Mouse (Mus musculus) liver, embryonic 14.5 days (tissue): ENCODE data around the gene Wsb1. TPM values are rescaled to one million over a fixed set of nuclear protein-coding genes. Genes with fewer than 3 reads are reported as not detected.

Experiments used
- ATAC-seq: fragments of 200-750 bp; cut with Nextera tagmentation; 2 replicates; pipeline ENCODE4 v1.8.0; 2017; ENCODE audit warnings: moderate number of reproducible peaks, mild to moderate bottlenecking, moderate library complexity; ENCODE audit not compliant: insufficient read depth
- DNase-seq, 3 experiments: peaks; one replicate each; pipeline ENCODE4 v3.0.0-alpha.2; 2012 to 2013; ENCODE audit warnings: low read depth in 3 of 3, low spot score in 3 of 3
- H3K27ac ChIP-seq: fragments of 300-500 bp; sonication (generic); 2 replicates; pipeline ENCODE4 v1.5.1; 2014; ENCODE audit warnings: moderate library complexity, mild to moderate bottlenecking, control low read depth, inconsistent platforms
- H3K27me3 ChIP-seq: fragments of 300-500 bp; sonication (generic); 2 replicates; pipeline ENCODE4 v1.6.1; 2014; ENCODE audit warnings: mild to moderate bottlenecking, low read length, moderate library complexity; ENCODE audit not compliant: control insufficient read depth, insufficient read depth
- H3K36me3 ChIP-seq: fragments of 300-500 bp; sonication (generic); replicated peaks from 2 replicates; pipeline ENCODE4 v1.6.1; 2014; ENCODE audit warnings: low read depth; ENCODE audit not compliant: control insufficient read depth, insufficient read depth
- H3K4me1 ChIP-seq, 2 experiments: fragments of 200-500 bp in 1 of 2; fragments of 300-500 bp in 1 of 2; sonication (generic) in 1 of 2; replicated peaks; 2 replicates each; pipeline ENCODE4 v1.6.1; 2012 to 2014; ENCODE audit warnings: antibody characterized with exemption in 1 of 2, inconsistent platforms in 1 of 2, low read length in 1 of 2; ENCODE audit not compliant: control insufficient read depth in 2 of 2, insufficient read depth in 2 of 2
- H3K4me2 ChIP-seq: fragments of 300-500 bp; sonication (generic); 2 replicates; pipeline ENCODE4 v1.6.1; 2014; ENCODE audit warnings: low read depth, mild to moderate bottlenecking, control low read depth, moderate library complexity
- H3K4me3 ChIP-seq, 2 experiments: fragments of 200-500 bp in 1 of 2; fragments of 300-500 bp in 1 of 2; sonication (generic) in 1 of 2; 2 replicates each; pipeline ENCODE4 v1.5.1; 2012 to 2014; ENCODE audit warnings: low read depth in 2 of 2, low read length in 2 of 2, mild to moderate bottlenecking in 2 of 2, control low read depth in 1 of 2, inconsistent platforms in 1 of 2, moderate library complexity in 1 of 2; ENCODE audit not compliant: insufficient read depth in 1 of 2
- H3K9ac ChIP-seq: fragments of 300-500 bp; sonication (generic); replicated peaks from 2 replicates; pipeline ENCODE4 v1.6.1; 2014; ENCODE audit warnings: mild to moderate bottlenecking, control low read depth, moderate library complexity
- H3K9me3 ChIP-seq: fragments of 300-500 bp; sonication (generic); 2 replicates; pipeline ENCODE4 v1.6.1; 2016; ENCODE audit warnings: low read length, mixed read lengths; ENCODE audit not compliant: control insufficient read depth
- CTCF ChIP-seq: IDR thresholded peaks from 2 replicates; pipeline ENCODE4 v1.5.1; 2016; ENCODE audit warnings: antibody characterized with exemption, low read depth, control low read depth
- EP300 ChIP-seq: IDR thresholded peaks from 2 replicates; pipeline ENCODE4 v1.6.1; 2016; ENCODE audit warnings: antibody characterized with exemption, low read depth
- WGBS: fragments of 180-500 bp; shearing (Covaris S2); extraction: QIAGEN DNeasy Blood & Tissue Kit; methylation state at CpG from one replicate; pipeline ENCODE4 v1.1.7; 2014; ENCODE audit not compliant: insufficient replicate concordance; 5-methylcytosine and 5-hydroxymethylcytosine counted together
- polyA plus RNA-seq, 2 experiments: library from polyadenylated mRNA; depleted of rRNA in 1 of 2; stranded (reverse) in 1 of 2; unstranded in 1 of 2; fragments of >200 nt; fragmentation: Nextera tagmentation in 1 of 2; extraction: Ambion mirVana in 1 of 2; gene quantifications; 2 replicates each; pipeline versions ENCODE4 v1.2.1 to v1.2.3; 2012 to 2014

The Wsb1 gene
- polyA plus RNA-seq, 2 experiments, result 29.4 to 30.2 TPM

DNA sequence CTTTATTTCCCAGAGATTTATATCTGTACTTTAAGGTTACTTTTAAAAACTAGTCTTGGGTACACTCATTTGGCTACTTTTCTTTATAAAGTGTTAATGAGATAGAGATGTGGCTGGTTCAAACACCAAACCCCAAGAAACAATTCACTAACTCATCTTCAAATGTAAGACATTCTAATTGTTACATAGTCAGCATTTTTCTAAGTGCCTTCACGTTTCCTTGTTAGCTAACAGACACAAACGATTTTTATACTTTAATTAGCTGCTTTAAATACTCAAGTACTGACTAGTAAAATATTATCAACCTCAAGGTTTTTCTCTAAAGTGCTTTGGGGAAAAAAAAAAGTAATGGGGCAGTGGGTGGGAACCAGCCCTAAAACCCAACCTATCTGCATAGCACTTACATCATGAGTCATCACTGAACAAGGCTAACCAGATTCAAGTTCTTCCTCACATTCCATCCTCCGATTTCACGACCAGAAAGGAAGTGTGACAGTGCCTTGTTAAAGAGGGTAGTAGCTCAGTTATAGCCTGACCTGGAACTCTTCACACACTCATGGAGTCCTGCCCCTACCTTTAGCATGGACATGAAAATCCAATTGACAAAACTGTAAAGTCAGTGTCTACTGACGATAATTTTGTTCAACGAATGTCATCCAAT lies 1.5 kb downstream of the Wsb1 start:
- WGBS, result 18% methylated on average over 6 of the region's 6 CpGs
- Histone ChIP-seq H3K36me3 (peaks cover 22% of the 10 kb centered on the region), H3K9me3 (no peaks in the 10 kb centered on the region), H3K4me1 (peaks cover 21% of the 10 kb centered on the region in 2 experiments), H3K9ac (peak overlapping the region; percentile 97), H3K4me3 (peak overlapping the region; percentile 81 to 95), H3K4me2 (peak overlapping the region; percentile 97), H3K27me3 (no peaks in the 10 kb centered on the region), H3K27ac (peak overlapping the region; percentile 73; the same call in 1 of the 2 replicates)
- DNase-seq (peak; percentile 13 to 47 (median 17)), ATAC-seq (no peak)
- TF ChIP-seq CTCF (no peak), EP300 (no peak)

DNA sequence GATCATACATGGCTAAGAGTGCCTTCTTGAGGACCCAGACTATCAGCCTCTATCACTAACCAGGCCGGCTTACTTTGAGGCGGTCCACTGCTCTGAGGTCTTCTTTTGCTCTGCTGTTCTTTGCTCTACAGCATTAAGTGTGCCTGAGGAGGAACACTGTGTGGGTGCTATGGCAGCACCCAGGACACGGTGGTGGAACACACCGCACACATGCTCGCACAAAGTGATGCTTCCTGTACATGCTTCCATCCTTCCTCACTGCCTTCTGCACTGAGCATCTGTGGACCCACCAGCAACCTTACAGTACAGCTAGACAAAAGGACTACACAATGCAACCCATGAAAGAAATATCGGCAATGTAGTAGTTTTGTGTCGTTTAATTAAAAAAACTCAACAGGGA lies 15.4 kb downstream of the Wsb1 start:
- Histone ChIP-seq H3K4me3 (no peak overlapping the region), H3K9ac (no peak overlapping the region), H3K9me3 (no peaks in the 10 kb centered on the region), H3K4me2 (no peak overlapping the region), H3K4me1 (no peaks in the 10 kb centered on the region), H3K27me3 (no peaks in the 10 kb centered on the region), H3K36me3 (peaks cover 40% of the 10 kb centered on the region), H3K27ac (no peak overlapping the region)
- no peak for TF ChIP-seq EP300
- no peak for TF ChIP-seq CTCF
- 87% methylated on average over 7 of the region's 7 CpGs for WGBS
- DNase-seq (no peak), ATAC-seq (no peak)

DNA sequence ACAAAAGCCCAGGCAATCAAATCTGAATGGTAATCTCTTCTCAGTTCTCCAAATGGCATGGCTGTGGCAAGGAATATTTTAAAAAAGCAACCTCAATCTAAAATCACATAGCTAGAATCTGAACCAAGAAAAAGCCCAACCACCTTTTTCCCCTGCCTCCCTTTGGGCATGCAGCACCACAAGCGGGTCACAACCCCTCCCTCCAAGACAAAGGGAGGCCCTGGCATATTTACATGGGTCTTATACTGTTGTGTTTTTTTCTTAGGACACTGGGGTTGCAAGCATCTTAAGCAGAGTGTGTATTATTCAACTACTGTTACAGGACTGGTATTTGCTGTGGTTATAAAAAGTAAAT lies 16.1 kb downstream of the Wsb1 start:
- no peak for TF ChIP-seq EP300
- TF ChIP-seq CTCF, result no peak
- WGBS, result 40% methylated on average over 1 of the region's 1 CpGs
- peaks cover 40% of the 10 kb centered on the region for H3K36me3 ChIP-seq
- no peaks in the 10 kb centered on the region for H3K9me3 ChIP-seq
- H3K4me1 ChIP-seq, result no peaks in the 10 kb centered on the region
- no peak overlapping the region for H3K4me3 ChIP-seq
- H3K4me2 ChIP-seq, result no peak overlapping the region
- H3K27ac ChIP-seq, result no peak overlapping the region
- no peaks in the 10 kb centered on the region for H3K27me3 ChIP-seq
- no peak for ATAC-seq
- no peak overlapping the region for H3K9ac ChIP-seq
- no peak for DNase-seq

DNA sequence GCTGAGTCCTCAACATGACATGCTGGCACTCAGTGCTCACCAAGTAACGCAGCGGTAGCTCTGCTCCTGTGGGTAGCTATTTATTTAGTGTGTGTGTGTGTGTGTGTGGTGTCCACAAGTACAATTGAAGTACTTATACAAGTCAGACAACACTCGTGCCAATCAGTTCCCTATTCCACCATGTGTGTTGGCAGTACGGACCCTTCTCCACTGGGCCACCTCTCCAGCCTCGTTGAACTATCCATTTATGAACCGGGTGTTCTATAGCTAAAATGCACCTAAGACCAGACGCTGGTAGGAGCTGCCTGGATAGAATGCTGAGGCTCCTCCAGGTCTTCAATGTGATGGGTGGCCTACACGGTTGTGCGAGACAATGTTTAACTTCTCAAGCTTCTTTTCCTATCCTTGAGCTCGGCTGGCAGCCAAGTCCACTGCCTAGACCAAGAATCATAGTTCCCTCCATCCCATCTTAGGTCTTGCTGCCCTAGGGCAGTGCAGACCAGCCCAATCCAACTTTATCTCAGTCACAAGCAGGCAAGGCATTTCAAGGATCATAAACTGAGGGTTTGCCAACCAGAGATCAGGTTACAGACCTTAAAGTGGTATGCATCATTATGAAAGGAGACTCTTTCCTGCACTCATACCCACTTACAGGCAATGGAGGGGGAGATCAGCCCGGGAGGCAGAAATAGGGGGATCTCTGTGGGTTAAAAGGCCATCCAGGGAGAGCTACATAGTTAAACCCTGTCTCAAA lies 16.6 kb downstream of the Wsb1 start:
- no peak overlapping the region for H3K4me3 ChIP-seq
- no peaks in the 10 kb centered on the region for H3K27me3 ChIP-seq
- no peaks in the 10 kb centered on the region for H3K9me3 ChIP-seq
- H3K27ac ChIP-seq, result no peak overlapping the region
- H3K36me3 ChIP-seq, result peaks cover 38% of the 10 kb centered on the region
- WGBS, result 91% methylated on average over 11 of the region's 11 CpGs
- no peak overlapping the region for H3K9ac ChIP-seq
- ATAC-seq, result no peak
- no peak for DNase-seq
- no peak overlapping the region for H3K4me2 ChIP-seq
- no peaks in the 10 kb centered on the region for H3K4me1 ChIP-seq
- TF ChIP-seq EP300 (no peak), CTCF (no peak)

DNA sequence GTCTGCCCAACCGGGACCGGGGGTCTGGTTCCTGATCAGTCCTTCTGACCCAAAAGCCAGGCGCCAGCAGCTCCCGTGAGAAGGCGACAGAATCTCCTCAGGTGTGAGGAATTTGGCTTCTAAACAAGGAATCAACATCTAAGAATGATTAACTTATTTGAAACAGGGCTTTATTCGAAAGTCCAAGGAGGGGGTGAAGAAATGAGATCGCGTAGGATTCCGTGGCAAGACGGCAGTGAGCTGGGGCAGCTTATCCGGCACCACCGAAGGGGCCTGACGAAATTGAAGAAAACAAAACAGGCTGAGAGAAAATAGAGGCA lies 24.3 kb downstream of the Wsb1 start:
- H3K9ac ChIP-seq, result no peak overlapping the region
- no peak overlapping the region for H3K27ac ChIP-seq
- H3K36me3 ChIP-seq, result no peaks in the 10 kb centered on the region
- WGBS, result 76% methylated on average over 13 of the region's 13 CpGs
- no peaks in the 10 kb centered on the region for H3K27me3 ChIP-seq
- no peak for DNase-seq
- TF ChIP-seq EP300 (no peak), CTCF (no peak)
- H3K4me3 ChIP-seq, result no peak overlapping the region
- no peak overlapping the region for H3K4me2 ChIP-seq
- H3K9me3 ChIP-seq, result no peaks in the 10 kb centered on the region
- H3K4me1 ChIP-seq, result no peaks in the 10 kb centered on the region; a peak in 1 of 4 replicates
- no peak for ATAC-seq
